Mouse (Mus musculus) c-Kit-negative CD71-positive TER-119-positive erythroid progenitor cells, embryonic 14.5 days (primary cell): ENCODE measurements around the gene Shroom1.

Experiments used
- DNase-seq: peaks from one replicate; pipeline ENCODE4 v3.0.0-alpha.2; 2013; ENCODE audit warnings: low read depth, low spot score

The Shroom1 gene

DNA sequence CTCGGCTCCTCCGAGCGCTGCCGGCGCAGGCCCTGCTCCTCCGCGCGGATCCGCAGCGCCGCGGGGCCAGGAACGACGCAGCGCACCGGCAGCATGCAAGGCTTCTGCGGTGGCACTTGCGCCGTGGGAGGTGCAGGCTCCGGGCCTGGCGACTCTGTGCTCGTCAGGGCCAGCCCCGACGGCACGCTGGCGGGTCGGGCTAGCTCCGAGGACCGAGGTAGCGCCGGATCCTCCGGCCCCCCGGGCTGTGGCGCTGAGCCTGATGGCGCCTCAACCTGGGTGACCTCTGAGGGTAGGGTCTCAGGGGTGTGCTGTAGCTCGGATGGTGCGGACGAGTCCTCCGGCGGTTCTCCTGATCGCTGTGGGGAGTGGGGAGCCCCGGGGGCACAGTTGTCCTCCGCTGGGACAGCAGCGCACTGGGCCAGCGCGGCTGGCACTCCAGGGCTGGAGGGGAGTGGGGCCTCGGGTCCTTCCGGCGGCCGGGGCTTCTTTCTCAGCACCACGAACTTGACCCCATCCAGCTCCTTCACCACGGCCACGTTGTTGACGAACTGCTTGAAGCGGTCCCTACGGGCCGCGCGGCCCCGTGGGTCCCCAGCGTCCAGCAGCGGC is 22.3 kb downstream of the Shroom1 start:
- no peak for DNase-seq

DNA sequence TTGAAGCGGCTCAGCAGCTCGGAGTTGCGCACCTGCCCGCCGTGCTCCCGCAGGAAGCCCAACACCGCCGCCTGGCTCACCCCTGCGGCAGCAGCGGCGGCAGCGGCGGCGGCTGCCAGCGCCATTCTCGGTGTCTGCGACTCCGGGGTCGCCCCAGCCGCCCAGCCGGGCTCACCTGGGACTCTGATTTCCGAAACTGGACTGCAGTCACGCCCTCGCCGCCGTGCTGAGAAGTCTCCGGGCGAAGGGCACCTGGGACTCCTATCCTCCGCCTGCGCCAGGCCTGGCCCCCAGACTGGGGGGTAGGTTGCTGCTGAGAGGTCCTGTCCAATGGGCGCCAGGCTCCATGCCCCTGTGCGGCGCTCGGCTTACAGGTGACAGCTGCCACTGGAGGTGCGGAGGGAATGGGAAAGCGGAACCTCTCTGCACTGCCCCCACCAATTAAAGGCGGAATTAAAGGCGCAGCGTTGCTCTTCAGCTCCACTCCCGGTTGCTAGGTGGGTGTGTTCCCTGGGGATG is 22.8 kb downstream of the Shroom1 start, which contains the start of the genes Gm9945 and Sowaha:
Gene Gm9945, plus strand, starts transcription at position 384 of the 519 bp plus-strand sequence.
Gene Sowaha, minus strand, starts transcription at position 492 of the 519 bp plus-strand sequence.
- DNase-seq, result peak; percentile 68

DNA sequence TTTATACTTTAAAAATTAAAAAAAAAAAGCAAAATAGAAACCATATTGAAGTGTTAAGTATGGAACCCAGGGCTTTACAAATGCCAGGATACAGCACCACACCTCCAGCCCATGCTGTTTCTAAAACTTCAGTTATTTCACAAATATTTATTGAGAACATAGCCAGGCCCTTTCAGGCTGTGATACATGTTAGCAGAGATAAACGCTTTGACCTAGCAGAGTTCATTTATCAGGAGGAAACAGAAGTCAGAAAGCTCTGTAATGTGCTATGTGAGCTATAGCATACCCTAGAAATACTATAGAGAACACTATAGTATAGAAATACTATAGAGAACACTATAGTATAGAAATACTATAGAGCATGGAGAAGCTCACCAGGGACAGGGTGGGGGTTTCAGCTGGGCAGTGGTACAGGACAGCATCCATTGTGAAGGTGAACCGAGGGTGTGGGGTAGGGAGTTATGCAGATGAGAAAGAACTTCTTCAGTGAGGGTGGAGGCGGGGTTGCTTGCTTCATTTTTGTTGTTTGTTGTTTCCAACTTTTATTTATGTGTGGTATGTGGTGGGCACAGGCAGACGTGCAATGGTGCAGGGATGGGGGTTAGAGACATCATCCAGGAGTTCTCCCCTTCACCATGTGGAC is 24.2 kb downstream of the Shroom1 start:
- DNase-seq, result peak; percentile 69

DNA sequence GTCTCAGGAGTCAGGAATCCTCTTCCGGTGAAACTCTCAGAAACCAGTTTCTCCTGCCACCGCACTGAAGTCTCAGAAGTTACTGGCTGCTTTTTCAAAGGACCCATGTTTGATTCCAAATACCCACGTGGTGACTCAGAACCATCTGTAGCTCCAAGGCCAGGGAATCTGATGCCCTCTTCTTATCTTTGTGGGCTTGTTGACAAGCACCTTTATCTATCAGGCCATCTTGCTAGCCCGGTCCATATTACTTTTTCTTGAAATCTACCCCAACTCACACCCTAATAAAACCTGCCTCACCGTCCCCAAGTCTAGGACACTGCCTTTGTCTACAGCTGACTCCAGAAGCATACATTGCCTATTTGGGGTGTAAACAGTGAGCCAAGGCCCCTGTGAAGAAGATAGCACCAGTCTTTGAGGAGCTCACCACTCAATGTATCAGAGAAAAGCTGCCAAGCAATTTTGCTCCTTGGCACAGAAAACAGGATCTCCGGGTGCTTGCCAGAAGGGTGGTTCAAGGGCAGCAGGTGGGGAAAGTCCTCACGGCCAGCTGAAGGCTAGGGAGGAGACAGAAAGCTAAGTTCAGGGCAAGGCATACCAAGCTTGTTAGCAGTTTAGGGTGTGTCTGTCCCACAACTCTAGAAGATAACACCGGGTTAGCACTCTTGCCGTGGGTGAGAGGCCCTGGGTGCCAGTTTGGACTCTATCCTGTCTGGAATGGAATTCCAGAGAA is 26.3 kb downstream of the Shroom1 start:
- peak; percentile 73 for DNase-seq

DNA sequence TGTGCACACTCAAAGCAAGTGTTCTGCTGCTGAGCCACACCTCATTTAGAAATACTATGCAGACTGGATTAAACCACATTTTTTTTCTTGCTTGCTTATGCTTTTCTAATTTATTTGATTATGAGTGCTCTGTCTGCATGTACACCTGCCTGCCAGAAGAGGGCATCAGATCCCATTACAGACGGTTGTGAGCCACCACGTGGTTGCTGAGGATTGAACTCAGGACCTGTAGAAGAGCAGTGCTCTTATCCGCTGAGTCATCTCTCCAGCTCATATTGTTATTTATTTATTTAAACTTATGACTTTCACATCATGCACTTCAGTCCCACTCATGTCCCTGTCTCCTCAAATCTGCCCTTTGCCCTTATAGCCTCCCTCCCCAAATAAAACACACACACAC is 28.7 kb downstream of the Shroom1 start:
- no peak for DNase-seq

DNA sequence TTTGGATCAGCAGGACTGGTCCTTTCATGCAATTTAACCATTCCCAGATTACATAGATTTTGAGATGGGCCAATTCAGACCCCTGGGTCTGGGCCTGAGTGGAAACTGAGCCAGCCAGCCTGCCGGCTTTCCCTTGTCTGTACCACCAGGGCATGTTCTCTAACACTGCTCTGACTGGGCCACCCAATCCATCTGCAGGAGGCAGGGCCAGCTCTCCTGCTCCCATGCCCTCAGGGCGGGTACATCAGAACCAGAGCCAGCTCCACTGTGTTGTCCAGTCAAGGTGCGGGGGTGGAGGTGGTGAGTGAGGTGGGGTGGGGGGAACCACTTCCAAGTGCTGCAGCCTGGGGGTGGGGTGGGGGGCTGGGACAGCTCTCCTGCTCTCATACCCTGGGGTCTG is 29.3 kb downstream of the Shroom1 start:
- DNase-seq, result no peak

DNA sequence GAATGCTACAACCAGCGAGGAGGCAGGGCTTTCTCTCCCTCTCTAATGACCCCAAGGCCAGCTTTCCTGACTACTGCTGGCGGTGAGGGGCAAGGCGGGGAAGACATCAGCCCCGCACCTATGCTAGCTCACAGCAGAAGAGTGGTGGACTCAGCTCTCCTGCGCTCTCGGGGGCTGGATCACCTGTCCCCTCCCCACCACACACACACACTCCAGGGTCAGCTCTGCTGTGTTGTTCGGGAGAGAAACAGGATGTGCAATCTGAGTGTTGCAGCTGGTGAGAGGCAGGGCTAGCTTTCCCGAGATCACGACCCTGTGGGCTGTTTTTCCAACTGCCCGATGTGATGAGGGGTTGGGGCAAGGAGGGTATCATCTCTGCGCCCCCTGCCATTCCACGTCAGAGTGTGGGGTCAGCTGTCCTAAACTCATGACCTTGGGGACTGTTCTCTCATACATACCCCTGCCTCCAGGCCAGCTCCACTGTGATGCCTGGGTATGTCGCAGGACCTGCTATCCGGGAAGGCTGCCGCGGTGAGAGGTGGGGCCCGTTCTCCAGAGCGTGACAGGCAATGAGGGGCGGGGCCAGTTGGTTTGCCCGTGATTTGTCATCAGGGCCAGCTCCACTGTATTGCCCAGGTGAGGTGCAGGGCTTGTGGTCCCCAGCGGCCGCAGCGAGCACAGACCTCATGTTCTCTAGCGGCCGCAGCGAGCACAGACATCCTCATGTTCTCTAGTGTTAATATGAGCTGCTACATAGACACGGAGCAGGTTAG is 30.0 kb downstream of the Shroom1 start:
- no peak for DNase-seq

DNA sequence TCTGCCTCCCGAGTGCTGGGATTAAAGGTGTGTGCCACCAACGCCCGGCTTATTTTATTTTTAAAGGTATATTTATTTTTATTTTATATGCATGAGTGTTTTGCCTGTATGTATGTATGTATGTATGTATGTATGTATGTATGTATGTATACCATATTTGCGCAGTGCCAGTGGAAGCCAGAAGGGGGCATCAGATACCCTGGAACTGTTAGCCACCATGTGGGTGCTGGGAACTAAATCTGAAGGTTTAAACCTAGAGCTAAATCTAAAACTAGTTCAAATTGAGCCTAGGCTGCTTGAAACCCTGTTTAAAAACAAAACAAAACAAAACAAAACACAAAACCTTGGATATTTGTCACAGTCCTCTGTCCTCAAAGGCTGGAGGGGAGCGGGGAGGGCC is 32.0 kb downstream of the Shroom1 start:
- DNase-seq, result no peak

DNA sequence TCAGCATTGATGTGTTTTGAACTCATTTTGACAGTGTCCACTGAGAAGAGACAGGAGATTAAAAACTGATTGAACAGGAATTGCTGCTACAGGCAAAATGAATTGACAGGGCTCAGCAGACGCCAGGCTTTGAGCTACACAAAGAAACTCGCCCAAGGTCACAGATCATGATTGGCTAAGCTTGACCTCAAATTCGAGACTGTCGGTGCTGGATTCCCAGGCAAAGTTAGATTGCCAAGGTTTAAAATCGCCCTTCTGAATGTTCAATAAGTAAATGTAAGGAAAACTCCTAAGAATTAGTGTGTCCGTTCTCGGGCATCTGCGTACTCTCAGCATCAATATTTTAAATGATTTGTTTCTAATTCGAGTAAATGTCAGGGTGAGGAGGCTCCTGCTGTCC is 32.4 kb downstream of the Shroom1 start:
- DNase-seq, result no peak

DNA sequence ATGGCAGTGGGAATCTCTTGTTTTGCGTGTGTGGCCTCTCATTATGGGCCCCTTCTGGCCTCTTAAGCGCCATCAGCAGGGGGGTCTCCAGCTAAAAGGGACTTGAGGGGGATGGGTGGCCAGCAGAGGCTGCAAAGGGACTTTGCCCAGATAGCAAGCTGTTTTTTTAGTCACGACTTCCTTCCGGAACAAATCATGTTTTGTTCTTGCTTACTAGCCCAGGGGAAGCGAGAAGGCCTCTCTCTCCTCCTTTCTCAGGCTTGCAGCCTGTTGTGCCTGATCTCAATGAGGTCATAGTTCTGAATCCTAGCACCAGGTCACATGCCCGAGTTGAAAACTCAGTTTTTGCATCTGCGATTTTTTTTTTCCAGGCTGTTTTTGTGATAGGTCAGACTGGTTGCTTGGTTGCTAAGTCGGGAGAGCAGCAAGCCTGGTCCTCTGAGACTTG is 35.0 kb downstream of the Shroom1 start:
- no peak for DNase-seq

DNA sequence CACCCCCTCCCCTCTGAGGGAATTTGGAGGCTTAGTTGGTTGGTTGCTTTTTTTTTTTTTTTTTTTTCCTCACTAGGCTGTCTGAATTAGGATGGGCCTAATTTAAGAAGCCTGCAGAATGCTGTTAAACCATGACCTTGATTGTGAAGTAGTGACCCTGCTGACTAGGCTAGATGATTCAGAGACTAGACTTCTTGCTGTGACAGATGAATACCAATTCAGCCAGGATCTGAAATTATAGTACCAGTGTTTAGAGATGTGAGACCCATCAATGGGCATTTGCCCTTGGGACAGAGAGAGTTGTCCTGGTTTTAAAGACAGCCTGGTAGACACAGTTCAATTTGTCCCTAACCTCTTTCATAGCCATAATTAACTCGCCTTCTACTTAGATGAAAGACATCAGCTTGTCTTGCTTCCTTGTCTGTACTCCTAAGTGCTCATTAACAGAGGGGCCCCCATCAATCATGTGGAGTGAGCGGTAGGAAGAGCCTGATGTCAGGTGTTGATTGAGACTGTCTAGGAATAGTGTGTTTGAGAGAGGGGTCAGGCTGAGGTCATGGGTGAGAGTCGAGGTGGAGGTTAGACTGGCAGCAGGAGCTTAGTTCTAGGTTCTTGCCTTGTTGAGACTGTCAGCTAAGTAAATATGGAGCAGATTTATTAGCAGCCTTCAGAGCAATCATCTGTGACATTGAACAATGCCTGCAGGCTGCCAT is 36.4 kb downstream of the Shroom1 start:
- DNase-seq, result no peak

DNA sequence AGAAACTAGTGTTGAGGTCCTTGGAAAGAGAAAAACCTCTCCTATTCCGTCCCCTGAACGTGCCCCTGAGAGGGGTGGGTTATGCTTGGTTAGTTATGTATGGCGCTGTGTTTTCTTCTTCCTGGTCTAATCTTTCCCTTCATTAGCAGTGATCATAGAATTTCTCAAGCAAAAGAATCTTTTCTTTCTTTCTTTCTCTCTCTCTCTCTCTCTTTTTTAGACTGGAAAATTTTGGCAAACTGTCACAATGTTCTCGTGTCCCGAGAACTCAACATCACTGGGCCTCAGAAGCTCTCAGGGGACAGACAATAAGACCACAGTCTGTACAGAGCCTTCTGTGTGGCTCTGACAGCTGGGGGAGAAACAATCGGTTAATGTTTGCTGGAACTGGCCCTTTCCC is 38.4 kb downstream of the Shroom1 start:
- DNase-seq, result no peak

DNA sequence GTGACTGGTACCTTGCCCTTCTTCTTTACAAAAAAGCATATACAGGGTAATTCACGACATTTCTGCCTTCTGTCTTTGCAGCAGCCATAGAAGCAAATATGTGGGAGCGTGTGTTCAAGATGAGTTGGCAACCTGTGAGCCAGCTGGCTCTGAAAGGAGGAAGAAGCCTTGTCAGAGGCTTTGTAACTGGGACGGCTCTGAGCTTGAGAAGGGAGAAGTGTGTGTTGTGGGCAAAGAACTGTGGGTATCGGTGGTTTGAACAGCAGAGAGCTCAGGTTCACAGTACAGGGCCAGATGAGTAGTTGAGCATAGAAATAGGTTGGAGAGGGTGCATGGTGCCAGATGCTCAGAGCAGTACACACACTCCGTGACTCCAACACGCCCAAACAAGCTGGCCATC is 39.9 kb downstream of the Shroom1 start:
- no peak for DNase-seq

DNA sequence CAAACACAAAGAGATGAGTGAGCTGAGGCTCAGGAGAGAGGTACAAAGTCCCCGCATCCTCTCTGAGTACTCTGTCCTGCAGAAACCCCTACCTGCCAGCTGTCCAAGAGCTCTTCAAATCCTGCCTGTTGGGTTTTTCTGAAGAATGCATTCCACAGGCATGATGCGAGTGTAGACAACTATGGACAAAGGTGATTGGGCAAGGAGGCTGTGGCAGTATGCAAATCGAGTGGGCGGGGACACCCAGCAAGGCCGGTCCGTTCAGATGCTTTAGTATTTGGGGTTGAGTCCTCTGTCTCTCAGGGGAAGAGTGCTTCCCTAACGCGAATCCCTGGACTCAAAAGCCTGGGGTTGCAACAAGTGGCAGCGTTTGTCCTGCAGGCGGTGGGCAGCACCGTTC is 43.6 kb downstream of the Shroom1 start:
- DNase-seq, result no peak

DNA sequence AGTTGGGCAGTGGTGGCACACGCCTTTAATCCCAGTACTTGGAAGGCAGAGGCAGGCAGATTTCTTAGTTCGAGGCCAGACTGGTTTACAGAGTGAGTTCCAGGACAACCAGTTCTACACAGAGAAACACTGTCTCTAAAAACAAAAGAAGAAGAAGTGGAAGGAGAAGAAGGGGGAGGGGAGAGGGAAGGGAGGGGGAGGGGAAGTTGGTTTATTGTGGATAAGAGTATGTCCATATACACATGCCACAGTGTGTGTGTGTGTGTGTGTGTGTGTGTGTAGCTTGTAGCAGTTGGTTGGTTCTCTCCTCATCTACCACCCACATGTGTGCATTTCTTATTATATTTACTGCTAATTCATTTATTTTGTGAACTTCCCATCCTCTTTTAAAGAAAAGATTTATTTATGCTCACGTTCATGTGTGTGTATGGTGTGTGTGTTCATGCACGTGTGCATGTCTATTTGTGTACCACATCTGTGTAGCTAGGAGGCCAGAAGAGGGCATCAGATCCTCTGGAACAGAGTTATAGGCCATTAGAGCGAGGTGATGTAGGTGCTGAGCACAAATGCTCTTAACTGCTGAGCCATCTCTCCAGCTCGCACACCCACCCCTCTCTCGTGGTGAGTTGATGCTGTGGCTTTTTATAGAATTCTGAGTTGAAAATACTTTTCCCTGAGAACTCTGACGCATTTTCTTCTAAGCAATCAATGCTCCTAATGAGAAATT is 45.2 kb downstream of the Shroom1 start:
- DNase-seq, result no peak

DNA sequence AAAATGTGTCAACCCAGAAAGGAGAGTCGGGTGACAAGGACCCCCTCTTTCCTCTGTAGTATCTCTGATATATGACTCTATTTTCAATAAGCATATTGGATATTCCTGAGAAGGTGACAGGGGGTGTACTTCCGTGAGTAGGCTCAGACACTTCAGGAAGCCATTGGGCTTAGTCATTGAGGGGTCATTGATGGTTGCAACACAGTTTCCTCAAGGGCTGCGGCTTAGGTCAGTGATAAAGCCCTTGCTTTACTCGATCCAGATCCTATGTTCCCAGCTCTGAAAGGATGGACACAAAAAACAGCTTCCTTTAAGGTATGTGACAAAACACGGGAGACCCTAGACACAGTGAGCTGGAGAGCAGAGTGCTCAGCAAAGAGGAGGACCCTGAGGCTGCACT is 46.7 kb downstream of the Shroom1 start:
- DNase-seq, result no peak

DNA sequence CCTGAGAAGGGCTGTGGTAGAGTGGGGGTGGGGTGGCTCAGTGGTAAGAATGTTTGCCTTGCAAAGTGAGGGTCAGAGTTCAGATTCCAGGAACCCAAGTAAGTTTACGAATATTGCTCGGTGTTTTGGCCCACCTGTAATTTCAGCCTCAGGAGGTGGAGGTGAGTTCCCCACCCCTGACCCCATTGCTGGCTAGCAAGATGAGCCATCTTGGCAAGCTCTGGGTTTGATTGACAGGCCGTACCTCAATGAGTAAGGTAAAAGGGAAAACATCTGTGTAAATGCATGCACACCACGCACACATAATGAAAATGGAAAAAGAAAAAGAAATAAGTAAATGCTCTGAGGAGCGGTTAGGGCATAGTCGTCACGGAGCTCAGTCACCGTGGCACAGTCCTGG is 47.4 kb downstream of the Shroom1 start:
- no peak for DNase-seq

DNA sequence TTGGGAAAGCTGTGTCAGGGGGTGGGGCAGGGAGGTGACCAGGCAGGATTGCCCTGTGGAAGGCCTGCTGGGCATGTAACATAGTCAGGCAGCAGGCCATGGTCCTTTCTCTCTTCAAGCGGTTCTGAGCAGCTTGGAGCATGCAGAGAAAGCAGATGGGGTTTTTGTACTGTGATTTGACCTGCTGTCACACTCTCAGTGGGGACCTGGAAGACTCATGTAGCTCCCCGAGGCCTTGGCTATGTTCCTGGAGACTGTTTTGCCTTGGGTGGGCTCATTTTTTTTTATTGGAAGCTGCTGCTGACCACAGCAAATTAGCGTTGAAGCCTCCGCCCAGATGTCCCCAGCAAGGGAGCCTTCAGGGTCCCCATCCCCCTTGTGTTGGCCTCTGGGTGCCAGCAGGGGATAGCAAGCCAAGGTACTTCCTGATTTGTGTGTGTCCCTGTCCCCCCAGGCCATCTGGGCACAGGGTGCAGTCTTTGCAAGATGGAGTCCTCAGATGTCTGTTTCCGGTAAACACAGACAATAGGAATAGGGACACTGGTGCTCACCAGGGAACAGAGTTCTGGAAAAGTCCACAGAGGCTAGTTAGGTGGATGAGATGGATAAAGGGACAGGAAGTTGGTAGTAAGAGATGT is 48.1 kb downstream of the Shroom1 start:
- no peak for DNase-seq

DNA sequence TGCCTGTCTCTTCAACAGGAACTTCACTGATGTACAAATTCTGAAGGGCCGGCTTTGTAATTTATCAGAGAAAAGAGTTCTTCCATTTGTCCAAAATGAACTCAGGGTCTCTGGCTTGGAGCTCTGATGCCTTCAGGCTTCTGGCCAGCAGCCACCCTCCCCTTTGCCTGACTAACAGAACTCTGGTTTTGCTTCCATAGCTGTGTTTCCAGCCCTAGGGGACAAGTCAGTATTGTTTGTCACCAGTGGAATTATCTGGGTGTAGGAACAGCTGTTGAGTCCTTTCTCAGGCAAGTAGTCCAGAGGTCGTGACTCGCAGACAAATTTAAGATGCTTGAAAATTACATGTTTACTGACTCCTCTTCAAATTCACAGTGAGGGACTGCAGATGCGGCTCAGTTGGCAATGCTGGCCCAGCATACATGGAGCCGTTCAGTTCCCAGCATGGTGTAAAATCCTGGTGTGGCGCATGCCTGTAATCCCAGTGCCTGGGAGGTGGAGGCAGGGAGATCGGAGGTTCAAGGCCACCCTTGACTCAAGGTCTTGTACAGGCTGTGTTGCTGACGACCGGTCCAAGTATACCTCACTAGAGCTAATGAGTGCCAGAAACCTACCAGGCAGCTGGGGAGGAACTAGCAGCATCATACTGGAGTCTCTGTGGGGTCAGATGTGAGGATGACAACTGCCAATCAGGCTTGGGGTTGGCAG is 50.2 kb downstream of the Shroom1 start:
- DNase-seq, result no peak
